Mouse (Mus musculus): ENCODE results near the gene Fkbpl. TPM values are rescaled to one million over a fixed set of nuclear protein-coding genes. Genes with fewer than 3 reads are reported as not detected.

The Fkbpl gene
- polyA plus RNA-seq, 1 experiment from 2014 or later, result 18.8 TPM

DNA sequence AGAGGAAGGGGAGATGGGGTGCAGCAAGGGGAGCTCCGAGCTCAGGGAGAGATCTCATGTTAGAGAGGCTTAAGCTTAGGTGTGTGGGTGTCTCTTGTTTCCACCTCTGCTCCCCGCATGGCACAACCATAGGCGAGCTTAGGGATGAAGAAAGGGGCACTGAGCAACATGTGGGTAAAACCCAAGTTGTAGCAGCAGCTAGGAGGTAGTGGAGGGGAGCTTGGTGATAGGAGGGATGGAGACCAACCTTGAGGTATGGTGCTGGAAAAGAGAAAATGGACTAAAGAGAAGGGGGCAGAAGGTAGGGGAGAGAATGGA lies 15.3 kb downstream of the Fkbpl start:
- 0 out of 2 replicates have a peak, but pooled peaks cover 7% of the 10 kb centered on the region for H3K36me3 ChIP-seq
- WGBS, result 60% methylated on average over 3 of the region's 3 CpGs
- no peak for ATAC-seq (ENCODE audit: low FRiP score, low read depth)
- no peak overlapping the region for H3K27ac ChIP-seq
- H3K27me3 ChIP-seq, result peaks cover 62% of the 10 kb centered on the region
- H3K9ac ChIP-seq, result no peak overlapping the region
- H3K4me3 ChIP-seq, result no peak overlapping the region
- peaks cover 24% of the 10 kb centered on the region; the same call in 1 of the 2 replicates for H3K4me1 ChIP-seq
- H3K4me2 ChIP-seq (replicated peaks), result no peak overlapping the region
- no peaks in the 10 kb centered on the region for H3K9me3 ChIP-seq

DNA sequence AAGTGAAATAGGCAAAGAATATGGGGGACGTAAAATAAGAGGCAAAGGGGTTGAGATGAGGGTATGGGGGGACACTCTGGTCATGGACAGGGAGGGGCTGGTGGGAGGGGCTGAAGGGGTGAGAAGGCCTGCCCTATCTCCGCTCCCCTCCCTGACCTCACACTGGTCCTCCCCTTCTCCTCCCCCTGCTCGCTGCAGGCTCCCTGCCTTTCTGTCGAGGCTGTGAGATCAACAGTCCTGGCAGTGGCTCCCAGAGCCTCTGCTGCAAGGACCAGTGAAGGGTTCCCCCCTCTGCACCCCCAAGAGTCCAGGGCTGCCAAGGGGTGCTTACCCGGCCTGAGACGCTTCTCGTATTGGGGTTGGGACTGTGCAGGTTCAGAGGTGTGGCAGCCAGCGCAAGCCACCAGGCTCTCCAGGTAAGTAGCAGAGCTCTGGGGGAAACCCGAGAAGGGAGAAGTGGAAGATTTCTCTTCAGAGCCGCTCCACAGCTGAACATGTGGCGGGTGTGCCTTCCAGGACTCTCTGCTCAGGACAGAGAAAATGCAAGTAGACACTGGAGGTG lies 15.8 kb downstream of the Fkbpl start:
- ATAC-seq (ENCODE audit: low FRiP score, low read depth), result no peak
- no peak overlapping the region for H3K27ac ChIP-seq
- H3K36me3 ChIP-seq, result 0 out of 2 replicates have a peak, but pooled peaks cover 2% of the 10 kb centered on the region
- H3K4me1 ChIP-seq, result peaks cover 21% of the 10 kb centered on the region; the same call in 1 of the 2 replicates
- 30% methylated on average over 10 of the region's 11 CpGs for WGBS
- 0 out of 2 replicates have a peak overlapping the region, but pooled peaks have one; percentile 51 for H3K4me2 ChIP-seq (replicated peaks)
- H3K4me3 ChIP-seq, result no peak overlapping the region
- no peaks in the 10 kb centered on the region for H3K9me3 ChIP-seq
- no peak overlapping the region for H3K9ac ChIP-seq
- peaks cover 66% of the 10 kb centered on the region for H3K27me3 ChIP-seq

DNA sequence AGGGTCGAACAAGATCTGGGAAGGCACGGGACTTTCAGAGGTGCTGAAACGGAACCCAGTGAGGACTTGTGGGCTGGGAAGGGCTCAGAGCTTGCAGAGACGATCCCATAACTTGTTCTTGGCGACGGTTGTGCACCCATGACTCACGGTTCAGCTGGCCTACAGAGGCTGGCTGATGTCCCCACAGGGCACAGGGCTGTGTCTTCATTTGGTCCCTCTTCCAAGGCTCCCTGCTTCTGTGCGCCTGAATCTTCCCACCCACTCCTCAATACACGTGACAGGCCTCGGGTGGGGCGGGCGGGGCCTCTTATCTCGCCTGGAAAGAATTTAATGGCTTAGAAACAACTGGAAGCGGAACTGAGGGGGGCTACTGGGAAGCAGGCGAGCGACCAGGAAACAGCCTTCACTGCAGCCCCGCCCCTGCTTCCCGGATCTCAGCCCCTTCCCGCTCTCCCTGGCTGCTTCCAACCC lies 16.6 kb downstream of the Fkbpl start:
- ATAC-seq (ENCODE audit: low FRiP score, low read depth), result no peak
- WGBS, result 4% methylated on average over 19 of the region's 19 CpGs
- no peak overlapping the region for H3K9ac ChIP-seq
- peak overlapping the region; percentile 16 for H3K4me3 ChIP-seq
- peak overlapping the region; percentile 51 for H3K4me2 ChIP-seq (replicated peaks)
- peaks cover 74% of the 10 kb centered on the region for H3K27me3 ChIP-seq
- H3K9me3 ChIP-seq, result no peaks in the 10 kb centered on the region
- H3K36me3 ChIP-seq, result no peaks in the 10 kb centered on the region
- peaks cover 14% of the 10 kb centered on the region; the same call in 1 of the 2 replicates for H3K4me1 ChIP-seq
- no peak overlapping the region for H3K27ac ChIP-seq

DNA sequence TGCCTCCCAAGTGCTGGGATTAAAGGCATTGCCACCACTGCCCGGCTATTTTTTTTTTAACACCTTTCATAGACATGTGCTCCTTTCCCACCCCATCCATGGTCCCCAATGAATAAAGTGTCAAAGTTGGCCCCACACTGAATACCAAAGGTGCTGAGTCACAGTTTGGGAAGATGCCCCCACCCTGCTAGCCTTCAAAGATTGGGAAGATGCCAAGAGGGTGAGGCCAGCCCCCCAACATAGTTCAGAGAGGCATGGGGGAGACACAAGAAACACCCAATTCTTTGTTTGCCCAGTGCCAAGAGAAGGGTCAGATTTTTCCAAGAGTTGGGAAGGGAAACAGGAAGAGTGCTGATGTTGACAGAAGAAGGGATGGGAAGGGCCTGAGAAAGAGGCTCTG lies 17.9 kb downstream of the Fkbpl start:
- Histone ChIP-seq H3K9ac (no peak overlapping the region), H3K36me3 (no peaks in the 10 kb centered on the region), H3K9me3 (no peaks in the 10 kb centered on the region), H3K4me2 (replicated peaks) (no peak overlapping the region), H3K27me3 (peaks cover 77% of the 10 kb centered on the region), H3K27ac (no peak overlapping the region), H3K4me3 (no peak overlapping the region), H3K4me1 (peaks cover 10% of the 10 kb centered on the region; the same call in 1 of the 2 replicates)
- ATAC-seq (ENCODE audit: low FRiP score, low read depth), result no peak
- 89% methylated on average over 1 of the region's 1 CpGs for WGBS

DNA sequence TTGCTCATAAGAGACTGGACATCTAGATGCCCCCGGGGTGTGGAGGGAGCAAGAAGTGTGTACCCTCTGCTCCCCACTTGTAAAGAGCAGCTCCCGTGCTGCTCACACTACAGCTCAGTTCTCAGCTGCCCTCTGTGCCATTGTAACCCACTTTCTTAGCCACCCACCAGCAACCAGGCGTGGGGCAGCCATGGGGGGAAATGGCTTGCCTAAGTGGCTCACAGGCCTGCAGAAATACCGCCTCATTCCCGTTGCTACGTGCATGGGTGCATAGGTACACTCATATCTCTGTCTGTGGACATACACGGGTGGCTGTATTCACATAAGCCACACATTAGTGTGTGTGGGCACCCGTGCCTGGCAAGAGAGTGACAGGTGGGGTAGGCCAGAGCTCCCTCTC lies 18.4 kb downstream of the Fkbpl start:
- no peak overlapping the region for H3K4me3 ChIP-seq
- H3K4me1 ChIP-seq, result peaks cover 10% of the 10 kb centered on the region; the same call in 1 of the 2 replicates
- H3K27me3 ChIP-seq, result peaks cover 77% of the 10 kb centered on the region
- H3K27ac ChIP-seq, result no peak overlapping the region
- no peak overlapping the region for H3K4me2 ChIP-seq (replicated peaks)
- H3K9ac ChIP-seq, result no peak overlapping the region
- WGBS, result 84% methylated on average over 8 of the region's 8 CpGs
- no peaks in the 10 kb centered on the region for H3K9me3 ChIP-seq
- ATAC-seq (ENCODE audit: low FRiP score, low read depth), result no peak
- no peaks in the 10 kb centered on the region for H3K36me3 ChIP-seq

DNA sequence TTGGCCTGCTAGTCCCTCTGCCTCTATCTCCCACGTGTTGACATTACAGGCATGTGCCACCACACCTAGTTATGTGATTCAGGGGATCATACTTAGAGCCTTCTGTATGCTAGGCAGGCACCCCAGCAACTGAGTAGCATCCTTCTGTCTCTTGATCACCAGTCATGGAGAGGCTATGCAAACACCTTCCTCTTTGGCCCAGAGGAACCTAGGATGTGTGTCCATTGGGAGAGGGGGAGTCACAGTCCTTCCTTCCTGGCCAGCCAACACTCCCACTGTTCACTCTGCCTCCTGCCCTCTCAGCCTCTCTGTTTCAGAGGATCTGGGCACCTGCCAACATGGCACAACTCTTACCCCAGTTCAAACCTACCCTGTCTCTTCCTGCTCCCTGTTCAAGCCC lies 19.0 kb downstream of the Fkbpl start:
- Histone ChIP-seq H3K4me2 (replicated peaks) (no peak overlapping the region), H3K4me1 (peaks cover 10% of the 10 kb centered on the region; the same call in 1 of the 2 replicates), H3K36me3 (no peaks in the 10 kb centered on the region), H3K9me3 (no peaks in the 10 kb centered on the region), H3K9ac (no peak overlapping the region), H3K27ac (no peak overlapping the region), H3K27me3 (peaks cover 74% of the 10 kb centered on the region), H3K4me3 (no peak overlapping the region)
- 43% methylated on average over 1 of the region's 1 CpGs for WGBS
- no peak for ATAC-seq (ENCODE audit: low FRiP score, low read depth)

DNA sequence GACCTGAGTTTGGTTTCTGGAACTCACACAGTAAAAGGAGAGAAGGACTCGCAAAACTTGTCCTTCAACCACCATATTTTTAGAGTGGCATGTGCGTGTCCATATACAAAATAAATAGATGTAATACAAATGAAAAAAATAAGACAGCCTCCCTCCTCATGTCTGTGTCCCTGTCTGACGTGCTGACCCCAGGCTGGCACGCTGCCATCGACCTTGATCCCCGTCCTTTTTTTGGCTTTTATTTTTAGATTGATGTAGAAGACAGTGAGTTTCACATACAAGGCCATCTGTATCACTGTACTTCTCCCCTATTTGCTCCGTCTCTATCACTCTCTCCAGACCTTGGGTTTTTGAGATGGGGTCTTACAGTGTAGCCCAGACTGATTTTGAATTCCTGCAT lies 19.9 kb downstream of the Fkbpl start:
- no peak for ATAC-seq (ENCODE audit: low FRiP score, low read depth)
- Histone ChIP-seq H3K9me3 (no peaks in the 10 kb centered on the region), H3K9ac (no peak overlapping the region), H3K4me3 (no peak overlapping the region), H3K4me2 (replicated peaks) (no peak overlapping the region), H3K4me1 (peaks cover 10% of the 10 kb centered on the region; the same call in 1 of the 2 replicates), H3K36me3 (no peaks in the 10 kb centered on the region), H3K27ac (no peak overlapping the region), H3K27me3 (peaks cover 71% of the 10 kb centered on the region)
- 72% methylated on average over 7 of the region's 7 CpGs for WGBS

DNA sequence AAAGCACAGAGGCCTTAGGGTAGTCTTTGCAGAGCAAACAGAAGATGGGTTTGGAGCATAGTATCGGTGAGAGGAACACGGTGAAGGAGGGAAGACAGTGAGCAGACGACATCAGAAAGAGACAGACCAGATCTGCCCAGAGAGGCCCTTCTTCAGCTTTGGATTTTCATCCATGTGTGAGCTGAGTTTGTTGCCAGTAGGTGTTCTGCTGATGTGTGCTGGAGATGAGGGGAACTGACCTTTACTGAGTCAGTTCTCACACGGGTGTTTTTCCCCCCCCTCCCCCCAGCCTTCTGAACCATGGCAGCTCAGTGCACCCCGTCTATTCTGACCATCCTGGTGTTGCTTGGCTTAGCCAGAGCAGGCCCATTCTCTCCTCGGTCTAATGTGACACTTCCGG lies 25.7 kb downstream of the Fkbpl start, which contains the start of gene Tnxb:
Gene Tnxb, plus strand, starts transcription at position 301 of the 400 bp plus-strand sequence.
- Histone ChIP-seq H3K27ac (no peak within 1 kb of the TSS), H3K4me2 (replicated peaks) (peak within 1 kb of the TSS; percentile 68), H3K27me3 (peaks cover 83% of the 10 kb centered on the region), H3K9me3 (no peaks in the 10 kb centered on the region), H3K4me3 (peak within 1 kb of the TSS; percentile 42), H3K4me1 (peaks cover 16% of the 10 kb centered on the region), H3K36me3 (no peaks in the 10 kb centered on the region), H3K9ac (peak within 1 kb of the TSS; percentile 53)
- no peak for ATAC-seq (ENCODE audit: low FRiP score, low read depth)
- WGBS, result 55% methylated on average over 7 of the region's 7 CpGs

DNA sequence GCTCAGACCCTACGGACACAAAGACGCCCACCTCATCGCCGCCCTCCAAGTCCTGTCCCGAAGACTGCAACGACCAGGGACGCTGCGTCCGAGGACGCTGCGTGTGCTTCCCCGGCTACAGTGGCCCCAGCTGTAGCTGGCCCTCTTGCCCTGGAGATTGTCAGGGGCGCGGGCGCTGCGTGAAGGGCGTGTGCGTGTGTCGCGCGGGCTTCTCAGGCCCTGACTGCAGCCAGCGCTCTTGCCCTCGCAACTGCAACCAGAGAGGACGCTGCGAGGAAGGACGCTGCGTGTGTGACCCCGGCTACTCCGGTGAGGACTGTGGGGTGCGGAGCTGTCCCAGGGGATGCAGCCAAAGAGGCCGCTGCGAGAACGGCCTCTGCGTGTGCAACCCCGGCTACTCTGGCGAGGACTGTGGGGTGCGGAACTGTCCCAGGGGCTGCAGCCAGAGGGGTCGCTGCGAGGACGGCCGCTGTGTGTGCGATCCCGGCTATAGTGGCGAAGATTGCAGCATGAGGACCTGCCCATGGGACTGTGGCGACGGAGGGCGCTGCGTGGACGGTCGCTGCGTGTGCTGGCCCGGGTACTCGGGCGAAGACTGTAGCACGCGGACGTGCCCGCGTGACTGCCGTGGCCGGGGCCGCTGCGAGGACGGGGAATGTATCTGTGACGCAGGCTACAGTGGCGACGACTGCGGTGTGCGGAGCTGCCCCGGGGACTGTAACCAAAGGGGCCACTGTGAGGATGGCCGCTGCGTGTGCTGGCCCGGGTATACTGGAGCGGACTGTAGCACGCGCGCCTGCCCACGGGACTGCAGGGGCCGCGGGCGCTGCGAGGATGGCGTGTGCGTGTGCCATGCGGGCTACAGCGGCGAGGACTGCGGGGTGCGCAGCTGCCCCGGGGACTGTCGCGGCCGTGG lies 26.8 kb downstream of the Fkbpl start:
- Histone ChIP-seq H3K9me3 (no peaks in the 10 kb centered on the region), H3K27ac (no peak overlapping the region), H3K4me3 (peak overlapping the region; percentile 42), H3K27me3 (peaks cover 86% of the 10 kb centered on the region), H3K4me2 (replicated peaks) (peak overlapping the region; percentile 68), H3K4me1 (peaks cover 16% of the 10 kb centered on the region), H3K9ac (peak overlapping the region; percentile 53), H3K36me3 (no peaks in the 10 kb centered on the region)
- ATAC-seq (ENCODE audit: low FRiP score, low read depth), result peak; percentile 16; the same call in 1 of the 2 replicates
- WGBS, result 11% methylated on average over 93 of the region's 93 CpGs

DNA sequence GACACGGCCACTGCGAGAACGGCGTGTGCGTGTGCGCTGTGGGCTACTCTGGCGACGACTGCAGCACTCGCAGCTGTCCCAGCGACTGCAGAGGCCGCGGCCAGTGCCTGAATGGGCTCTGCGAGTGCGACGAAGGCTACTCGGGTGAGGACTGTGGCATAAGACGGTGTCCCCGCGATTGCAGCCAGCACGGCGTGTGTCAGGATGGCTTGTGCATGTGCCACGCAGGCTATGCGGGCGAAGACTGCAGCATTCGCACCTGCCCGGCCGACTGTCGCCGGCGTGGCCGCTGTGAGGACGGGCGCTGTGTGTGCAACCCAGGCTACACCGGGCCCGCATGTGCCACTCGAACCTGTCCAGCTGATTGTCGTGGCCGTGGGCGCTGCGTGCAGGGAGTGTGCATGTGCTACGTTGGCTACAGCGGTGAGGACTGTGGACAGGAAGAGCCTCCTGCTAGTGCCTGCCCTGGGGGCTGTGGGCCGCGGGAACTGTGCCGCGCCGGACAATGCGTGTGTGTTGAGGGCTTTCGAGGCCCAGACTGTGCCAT lies 27.8 kb downstream of the Fkbpl start:
- Histone ChIP-seq H3K4me3 (peak overlapping the region; percentile 42), H3K9me3 (no peaks in the 10 kb centered on the region), H3K27ac (no peak overlapping the region), H3K4me1 (peaks cover 16% of the 10 kb centered on the region), H3K9ac (peak overlapping the region; percentile 53; the same call in 1 of the 2 replicates), H3K36me3 (no peaks in the 10 kb centered on the region), H3K27me3 (peaks cover 92% of the 10 kb centered on the region), H3K4me2 (replicated peaks) (peak overlapping the region; percentile 68)
- WGBS, result 32% methylated on average over 49 of the region's 49 CpGs
- ATAC-seq (ENCODE audit: low FRiP score, low read depth), result no peak

DNA sequence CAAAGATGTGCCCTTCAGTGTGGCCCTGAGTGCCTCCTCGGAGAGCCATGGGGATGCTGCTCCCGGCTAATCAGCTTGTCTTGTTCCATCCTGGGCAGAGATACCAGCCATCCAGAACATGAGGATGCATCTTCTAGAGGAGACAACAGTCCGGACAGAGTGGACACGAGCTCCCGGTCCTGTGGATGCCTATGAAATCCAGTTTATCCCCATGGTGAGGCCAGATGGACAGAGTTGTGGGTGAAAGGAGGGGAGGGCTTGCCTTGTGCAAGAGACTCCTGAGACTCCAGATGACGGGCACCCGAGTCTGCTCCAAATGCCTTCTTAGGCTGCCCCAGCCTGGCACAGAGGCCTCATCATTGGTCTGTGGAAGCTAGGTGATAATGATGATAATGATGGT lies 28.6 kb downstream of the Fkbpl start:
- Histone ChIP-seq H3K4me3 (no peak overlapping the region), H3K27me3 (peaks cover 92% of the 10 kb centered on the region), H3K4me2 (replicated peaks) (no peak overlapping the region), H3K9me3 (no peaks in the 10 kb centered on the region), H3K9ac (no peak overlapping the region), H3K27ac (no peak overlapping the region), H3K36me3 (no peaks in the 10 kb centered on the region), H3K4me1 (peaks cover 16% of the 10 kb centered on the region)
- no peak for ATAC-seq (ENCODE audit: low FRiP score, low read depth)
- WGBS, result 80% methylated on average over 7 of the region's 7 CpGs
